Mouse (Mus musculus): ENCODE measurements around the gene Magea10.

The Magea10 gene

DNA sequence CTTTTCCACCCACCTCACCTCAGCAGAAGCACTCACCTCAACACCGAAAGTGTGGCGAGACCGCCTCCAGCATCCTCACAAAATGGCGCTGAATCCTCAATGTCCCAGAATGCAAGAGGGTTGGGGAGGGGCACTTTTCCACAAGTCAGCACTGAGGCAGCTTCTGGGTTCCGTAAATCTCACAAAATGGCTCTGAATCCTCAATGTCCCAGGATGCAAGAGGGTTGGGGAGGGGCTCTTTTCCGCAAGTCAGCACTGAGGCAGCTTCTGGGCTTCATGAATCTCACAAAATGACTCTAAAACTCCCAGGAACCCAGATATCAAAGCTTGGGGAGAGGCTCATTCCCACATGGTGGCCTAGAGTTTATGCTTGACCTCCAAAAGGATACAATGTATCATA is at the start of gene Magea10:
Gene Magea10 (minus strand): TSS at position 101 of the 400 bp plus-strand sequence.
- DNase-seq (ENCODE audit: low spot score in 2 of 2), result no peak

DNA sequence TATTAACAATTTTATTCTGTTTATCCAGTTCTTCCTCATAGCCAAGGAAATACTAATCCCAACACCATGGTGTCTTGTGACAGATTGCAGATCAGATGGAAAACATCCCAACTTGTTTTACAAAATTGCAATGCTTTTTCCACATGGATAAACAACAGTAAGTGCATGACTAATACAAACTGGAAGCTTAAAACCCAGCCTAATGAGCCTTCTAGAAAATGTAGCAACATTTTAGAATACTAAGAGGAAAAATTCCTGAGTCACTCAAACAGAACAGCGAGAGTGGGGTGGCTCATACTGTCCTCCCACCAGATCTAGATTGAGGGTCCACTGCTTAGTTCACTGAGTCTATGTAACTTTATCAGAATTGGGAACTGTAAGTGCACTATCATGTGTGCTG is 4.7 kb downstream of the Magea10 start:
- no peak for DNase-seq (ENCODE audit: low spot score in 2 of 2)
